Mouse (Mus musculus) retina, postnatal 1 day (tissue): ENCODE measurements at regions not wholly inside any gene's neighbourhood (a gene's known extent, or its start where the extent isn't known, plus 50 kb on each side); places are given as distances from the start of the nearest gene placed in this dataset.

Experiments
- DNase-seq: peaks from one replicate; pipeline ENCODE4 v3.0.0-alpha.2; 2012

DNA sequence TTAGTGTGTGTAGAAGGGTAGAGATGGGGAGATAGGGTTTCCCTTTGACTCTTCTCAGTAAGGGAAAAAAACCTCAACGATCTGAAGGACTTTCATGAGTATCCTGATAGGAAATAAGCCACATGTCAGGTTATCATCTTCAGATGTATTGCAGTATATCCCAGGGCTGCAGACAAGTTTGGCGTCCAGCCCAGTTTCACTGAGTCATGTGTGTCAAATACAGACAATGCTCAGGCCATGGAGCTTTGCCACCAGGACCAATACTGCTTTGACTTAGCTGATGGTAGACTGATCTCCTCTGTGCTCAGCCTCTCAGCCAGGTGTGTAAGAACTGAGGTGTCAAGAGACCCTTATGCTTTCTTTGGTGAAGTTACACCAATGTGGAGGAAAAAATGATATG, 62.9 kb downstream of the Cst10 start:
- no peak for DNase-seq

- no peak for DNase-seq
Observed at GRCm38 (mm10) chr2:149472411-149472810, 67.6 kb downstream of the Cst10 start.

DNA sequence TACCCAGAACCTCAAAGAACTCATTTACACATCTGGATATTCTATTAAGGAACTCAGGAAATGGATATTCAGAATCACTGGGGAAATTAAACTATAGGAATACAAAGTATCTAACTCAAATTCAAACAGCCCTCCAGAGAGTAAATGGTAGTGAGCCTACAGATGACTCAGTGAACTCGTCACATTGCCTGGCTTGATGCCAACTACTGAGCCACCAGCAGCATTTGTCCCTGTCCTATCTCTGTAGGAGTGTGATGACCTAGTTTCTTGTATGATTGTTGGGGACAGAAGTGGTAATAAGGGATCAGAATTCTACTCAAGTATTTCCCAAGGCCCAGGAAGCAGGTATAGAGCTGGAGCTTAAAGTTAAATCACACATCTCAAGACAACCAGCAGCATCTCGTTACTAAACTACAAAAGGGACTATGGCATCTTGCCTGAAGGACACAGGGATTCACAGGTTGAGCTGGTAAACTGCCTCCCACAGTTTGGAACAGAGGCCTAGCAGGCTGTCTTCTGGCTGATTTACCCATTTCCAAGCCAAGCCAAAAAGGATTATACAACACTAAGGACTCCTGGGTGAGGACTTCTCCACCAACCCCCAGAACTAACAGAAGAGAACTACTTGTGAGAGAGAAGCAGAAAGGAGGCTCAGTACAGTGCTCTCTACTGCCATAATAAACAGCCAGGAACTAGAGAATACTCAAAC, 88.6 kb downstream of the Cst10 start:
- DNase-seq: peak; percentile 11

DNA sequence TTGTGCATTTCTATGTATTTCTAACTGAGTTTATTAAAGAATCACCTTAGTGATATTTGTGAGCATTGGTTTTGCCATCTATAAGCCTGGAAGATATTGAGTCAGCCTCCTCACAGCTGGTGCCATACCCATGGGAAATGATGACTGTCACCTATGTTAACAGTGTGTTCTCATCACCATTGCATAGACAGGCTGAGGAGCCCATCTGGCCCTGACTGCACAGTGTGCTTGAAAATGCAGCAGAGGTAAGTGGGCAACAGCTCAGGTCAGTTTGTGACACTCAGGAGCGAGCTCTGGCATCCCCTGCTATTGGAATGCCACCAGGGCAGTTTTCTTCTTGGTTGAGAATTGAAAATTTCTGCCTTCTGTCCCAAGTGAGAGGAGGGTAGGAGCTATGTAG, 108.0 kb downstream of the Cst10 start:
- no peak for DNase-seq

GRCm38 (mm10) chr2:149524424-149524823, 119.6 kb downstream of the Cst10 start:
- no peak for DNase-seq

- DNase-seq: no peak
Observed at GRCm38 (mm10) chr2:149542837-149543236, 138.0 kb downstream of the Cst10 start.

GRCm38 (mm10) chr2:149545708-149546107, 140.9 kb downstream of the Cst10 start:
- DNase-seq: no peak

GRCm38 (mm10) chr2:149546639-149547200, 141.9 kb downstream of the Cst10 start:
- DNase-seq: no peak

- no peak for DNase-seq
Observed at GRCm38 (mm10) chr2:149555209-149555608, 150.4 kb downstream of the Cst10 start.

DNA sequence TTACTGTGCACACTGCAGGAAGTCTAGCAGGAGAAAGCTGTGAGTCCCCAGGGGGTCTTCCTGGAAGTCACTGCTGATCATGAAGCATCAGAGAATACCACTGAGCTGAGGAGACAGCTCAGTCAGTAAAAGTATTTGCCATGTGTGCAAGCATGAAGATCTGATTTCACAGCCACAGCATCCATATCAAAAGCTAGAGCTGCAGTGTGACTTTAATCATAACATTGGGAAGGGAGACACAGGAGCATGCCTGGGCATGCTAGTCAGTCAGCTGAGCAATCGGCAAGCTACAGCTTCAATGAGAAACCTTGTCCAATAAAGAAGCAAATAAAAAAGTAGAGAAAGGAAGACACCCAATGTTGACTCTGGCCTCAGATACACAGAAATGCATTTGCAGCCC, 168.9 kb downstream of the Cst10 start:
- peak; percentile 30 for DNase-seq

- no peak for DNase-seq
Observed at GRCm38 (mm10) chr2:149602581-149602980, 197.7 kb downstream of the Cst10 start.

DNA sequence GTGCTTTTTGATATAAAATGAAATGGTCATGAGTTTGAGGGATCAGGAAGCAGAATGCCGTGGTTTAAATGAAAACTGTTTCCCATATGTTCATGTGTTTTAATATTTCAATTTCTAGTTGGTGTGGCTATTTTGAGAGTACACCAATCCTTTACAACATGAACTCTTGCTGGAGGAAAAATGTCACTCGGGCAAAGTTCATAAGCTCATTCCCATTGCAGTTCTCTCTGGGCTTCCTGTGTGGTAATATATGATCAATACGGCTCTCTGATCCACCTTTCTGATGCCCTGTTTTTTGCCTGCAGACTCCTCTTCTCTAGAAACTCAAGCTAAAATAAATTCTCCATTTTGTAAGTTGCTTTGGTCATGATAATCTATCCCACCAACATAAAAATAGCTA, 208.5 kb downstream of the Cst10 start:
- no peak for DNase-seq

- no peak for DNase-seq
Observed at GRCm38 (mm10) chr2:149614078-149614939, 209.5 kb downstream of the Cst10 start.

DNA sequence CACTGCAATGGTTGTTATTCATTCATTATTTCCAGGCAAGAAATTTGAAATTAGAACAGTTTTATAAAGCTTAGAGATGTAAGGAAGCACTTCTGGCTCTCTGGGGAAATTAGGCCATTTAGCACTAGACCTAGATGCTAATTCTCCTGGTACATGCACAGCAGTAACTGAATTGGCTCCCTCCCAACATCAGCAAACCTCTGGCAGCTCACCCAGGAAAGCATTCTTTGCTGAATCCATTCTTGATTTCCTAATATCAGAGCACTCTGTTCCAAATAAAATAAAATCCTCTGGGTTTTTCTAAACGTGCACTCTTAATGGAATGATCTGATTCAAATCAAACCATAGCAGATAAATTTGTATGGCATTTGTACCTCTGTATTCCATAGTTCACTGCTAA, 203.4 kb upstream of the Syndig1 start:
- DNase-seq: no peak

DNA sequence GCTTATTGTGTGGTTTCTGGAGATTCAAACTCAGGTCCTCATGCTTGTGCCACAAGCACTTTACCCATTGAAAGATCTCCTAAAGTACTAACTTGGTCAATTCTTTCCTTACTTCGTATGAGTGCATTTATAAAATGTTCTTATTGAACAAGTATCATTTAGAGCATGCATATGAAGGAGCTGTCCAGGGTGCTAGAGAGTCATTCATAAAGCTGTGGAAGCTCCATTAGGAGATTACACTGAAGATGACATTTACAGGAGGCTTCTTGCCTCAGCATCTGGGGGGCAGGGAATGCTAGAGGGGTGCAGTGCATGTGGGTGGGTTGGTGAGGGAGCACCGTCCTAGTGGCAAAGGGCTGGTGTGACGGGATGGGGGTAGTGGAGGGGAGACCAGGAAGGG, 187.8 kb upstream of the Syndig1 start:
- DNase-seq: peak; percentile 16

GRCm38 (mm10) chr2:149651829-149652228, 177.2 kb upstream of the Syndig1 start:
- DNase-seq: no peak

- peak; percentile 34 for DNase-seq
Observed at GRCm38 (mm10) chr2:149661086-149661485, 167.9 kb upstream of the Syndig1 start.

DNA sequence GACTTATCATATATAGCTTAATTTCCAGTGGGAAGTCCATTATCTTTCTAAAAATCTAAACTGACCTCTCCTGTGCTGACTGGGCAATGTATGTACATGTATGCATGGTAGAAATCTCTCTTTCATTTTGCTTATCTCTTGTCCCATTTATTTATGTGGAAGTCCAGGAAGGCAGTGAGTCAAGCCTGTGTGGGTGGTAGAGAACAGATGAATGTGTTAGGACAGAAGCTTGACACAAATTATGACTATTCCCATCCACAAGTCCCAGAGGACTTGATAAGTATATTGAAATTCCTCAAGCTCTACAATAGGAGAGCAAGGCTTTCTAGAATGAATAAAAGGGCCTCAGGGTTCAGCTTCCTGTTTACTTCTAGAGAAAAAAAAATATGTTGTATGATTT, 164.6 kb upstream of the Syndig1 start:
- DNase-seq: no peak

DNA sequence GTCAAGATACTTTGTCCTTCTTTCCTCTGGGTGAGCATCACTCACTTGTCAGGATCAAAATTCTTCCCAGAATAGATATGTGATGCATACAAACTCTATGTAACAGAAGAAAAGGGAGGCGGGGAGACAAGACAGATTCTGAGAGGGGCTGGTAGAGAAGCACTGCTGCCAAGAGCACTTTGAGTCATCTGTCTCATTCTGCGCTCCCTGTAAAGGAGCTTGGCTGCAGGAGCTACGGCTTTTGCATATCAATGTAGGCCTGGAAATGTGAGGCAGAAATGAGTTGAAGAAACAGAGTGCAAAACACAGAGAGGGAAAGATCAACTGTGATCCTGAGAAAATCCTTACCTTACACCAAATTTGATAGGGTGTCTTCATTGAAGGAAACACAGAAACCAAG, 162.6 kb upstream of the Syndig1 start:
- no peak for DNase-seq

GRCm38 (mm10) chr2:149671870-149672269, 157.1 kb upstream of the Syndig1 start:
- no peak for DNase-seq

GRCm38 (mm10) chr2:149679822-149680459, 149.1 kb upstream of the Syndig1 start:
- DNase-seq: peak; percentile 80

- no peak for DNase-seq
Observed at GRCm38 (mm10) chr2:149722342-149722741, 106.7 kb upstream of the Syndig1 start.

GRCm38 (mm10) chr2:149724279-149724678, 104.7 kb upstream of the Syndig1 start:
- DNase-seq: no peak
